Mouse (Mus musculus) forebrain, embryonic 12.5 days (tissue): ENCODE measurements around the gene Cyp1a1. TPM values are rescaled to one million over a fixed set of nuclear protein-coding genes. Genes with fewer than 3 reads are reported as not detected.

Source experiments
- ATAC-seq: fragments of 200-750 bp; cut with Nextera tagmentation; 2 replicates; pipeline ENCODE4 v1.8.0; 2017; ENCODE audit warnings: moderate TSS enrichment; ENCODE audit not compliant: low FRiP score
- H3K27ac ChIP-seq: fragments of 300-500 bp; sonication (generic); 2 replicates; pipeline ENCODE4 v1.5.1; 2016; ENCODE audit warnings: mild to moderate bottlenecking
- H3K27me3 ChIP-seq: fragments of 300-500 bp; sonication (generic); 2 replicates; pipeline ENCODE4 v1.6.1; 2016; ENCODE audit warnings: mild to moderate bottlenecking
- H3K36me3 ChIP-seq: fragments of 300-500 bp; sonication (generic); replicated peaks from 2 replicates; pipeline ENCODE4 v1.6.1; 2016; ENCODE audit warnings: mild to moderate bottlenecking
- H3K4me1 ChIP-seq: fragments of 300-500 bp; sonication (generic); 2 replicates; pipeline ENCODE4 v1.6.1; 2016
- H3K4me2 ChIP-seq: fragments of 300-500 bp; sonication (generic); 2 replicates; pipeline ENCODE4 v1.6.1; 2016; ENCODE audit warnings: mild to moderate bottlenecking, moderate library complexity
- H3K4me3 ChIP-seq: fragments of 300-500 bp; sonication (generic); replicated peaks from 2 replicates; pipeline ENCODE4 v1.5.1; 2016; ENCODE audit warnings: mild to moderate bottlenecking
- H3K9ac ChIP-seq: fragments of 300-500 bp; sonication (generic); 2 replicates; pipeline ENCODE4 v1.6.1; 2016; ENCODE audit warnings: mild to moderate bottlenecking
- H3K9me3 ChIP-seq: fragments of 300-500 bp; sonication (generic); 2 replicates; pipeline ENCODE4 v1.6.1; 2016
- WGBS: fragments of 180-500 bp; shearing (Covaris S2); methylation state at CpG from one replicate; pipeline ENCODE4 v1.1.7; 2016; 5-methylcytosine and 5-hydroxymethylcytosine counted together
- polyA plus RNA-seq: library from polyadenylated mRNA; unstranded; fragments of >200 nt; fragmentation: Nextera tagmentation; extraction: Ambion mirVana; gene quantifications from 2 replicates; pipeline ENCODE4 v1.2.1, GENCODE M21; 2016

Cyp1a1 gene
- polyA plus RNA-seq, 1 experiment from 2014 or later: not detected

GRCm38 (mm10) chr9:57748831-57749230 lies 61.1 kb downstream of the Cyp1a1 start:
- no peak overlapping the region for H3K4me3 ChIP-seq
- H3K4me1 ChIP-seq: no peaks in the 10 kb centered on the region
- H3K27me3 ChIP-seq: no peaks in the 10 kb centered on the region
- ATAC-seq: no peak
- H3K9ac ChIP-seq: no peak overlapping the region
- 74% methylated on average over 1 of the region's 1 CpGs for WGBS
- no peaks in the 10 kb centered on the region for H3K9me3 ChIP-seq
- H3K36me3 ChIP-seq: peaks cover 93% of the 10 kb centered on the region
- H3K4me2 ChIP-seq: no peak overlapping the region
- H3K27ac ChIP-seq: no peak overlapping the region

- 94% methylated on average over 7 of the region's 7 CpGs for WGBS
- no peaks in the 10 kb centered on the region for H3K9me3 ChIP-seq
- H3K4me1 ChIP-seq: no peaks in the 10 kb centered on the region
- H3K36me3 ChIP-seq: peaks cover 99% of the 10 kb centered on the region
- no peaks in the 10 kb centered on the region for H3K27me3 ChIP-seq
- H3K4me3 ChIP-seq: no peak overlapping the region
- no peak overlapping the region for H3K27ac ChIP-seq
- no peak overlapping the region for H3K4me2 ChIP-seq
- ATAC-seq: no peak
- H3K9ac ChIP-seq: no peak overlapping the region
These were observed 63.2 kb downstream of the Cyp1a1 start for GRCm38 (mm10) chr9:57750901-57751300.

Other genes starting within 250 kb of the Cyp1a1 start
- 24.4 and 24.7 TPM in 2 replicates for gene Ppcdc, start 247.8 kb upstream of the Cyp1a1 start, polyA plus RNA-seq
- 41.5 and 41.9 TPM in 2 replicates for gene Scamp5, start 219.9 kb upstream of the Cyp1a1 start, polyA plus RNA-seq
- 5.5 and 5.7 TPM in 2 replicates for gene Rpp25, start 183.9 kb upstream of the Cyp1a1 start, polyA plus RNA-seq
- gene Cox5a, start 166.7 kb upstream of the Cyp1a1 start, polyA plus RNA-seq: 694 and 697 TPM in 2 replicates
- gene Fam219b, start 150.4 kb upstream of the Cyp1a1 start, polyA plus RNA-seq: 18.2 and 19.3 TPM in 2 replicates
- 62.3 and 62.5 TPM in 2 replicates for gene Mpi, start 135.2 kb upstream of the Cyp1a1 start, polyA plus RNA-seq
- gene Scamp2, start 127.0 kb upstream of the Cyp1a1 start, polyA plus RNA-seq: 57.8 and 60.6 TPM in 2 replicates
- gene Ulk3, start 98.5 kb upstream of the Cyp1a1 start, polyA plus RNA-seq: 19.9 and 24.1 TPM in 2 replicates
- 0.65 TPM in 1 of 2 replicates, not detected in the other for gene Cplx3, start 81.6 kb upstream of the Cyp1a1 start, polyA plus RNA-seq
- not detected in 2 replicates for gene Lman1l, start 67.2 kb upstream of the Cyp1a1 start, polyA plus RNA-seq
- 28.6 and 29.8 TPM in 2 replicates for gene Csk, start 34.3 kb upstream of the Cyp1a1 start, polyA plus RNA-seq
- not detected in 2 replicates for gene Cyp1a2, start 4.2 kb upstream of the Cyp1a1 start, polyA plus RNA-seq
- 39.4 and 40.2 TPM in 2 replicates for gene Edc3, start 20.6 kb downstream of the Cyp1a1 start, polyA plus RNA-seq
- 90.2 and 96.7 TPM in 2 replicates for gene Clk3, start 77.9 kb downstream of the Cyp1a1 start, polyA plus RNA-seq
- gene Arid3b, start 148.9 kb downstream of the Cyp1a1 start, polyA plus RNA-seq: 20.3 and 20.6 TPM in 2 replicates
- gene Ubl7, start 223.1 kb downstream of the Cyp1a1 start, polyA plus RNA-seq: 129 and 138 TPM in 2 replicates